Mouse (Mus musculus) liver, postnatal 0 days (tissue): ENCODE measurements around the gene Ddhd1.

Source experiments
- CTCF ChIP-seq: sonication (generic); IDR thresholded peaks from 2 replicates; pipeline ENCODE4 v1.5.1; 2016; ENCODE audit warnings: antibody characterized with exemption, low read depth
- EP300 ChIP-seq: IDR thresholded peaks from 2 replicates; pipeline ENCODE4 v1.6.1; 2016; ENCODE audit warnings: antibody characterized with exemption, low read depth, mild to moderate bottlenecking

- TF ChIP-seq CTCF (no peak), EP300 (no peak)
Observed at GRCm38 (mm10) chr14:45648999-45649818, 8.7 kb downstream of the Ddhd1 start.
